Mouse (Mus musculus) small intestine, adult 2 months (tissue): ENCODE measurements around the gene Gpsm1.

Experiments
- CTCF ChIP-seq: fragments of 200-500 bp; IDR thresholded peaks from 2 replicates; pipeline ENCODE4 v1.5.1; 2012; ENCODE audit warnings: low read depth, mild to moderate bottlenecking, control low read depth, inconsistent platforms, low read length, moderate library complexity, mixed read lengths; ENCODE audit not compliant: insufficient replicate concordance, insufficient read length; ENCODE audit errors: extremely low read depth
- POLR2A ChIP-seq: fragments of 200-500 bp; IDR thresholded peaks from 2 replicates; pipeline ENCODE4 v1.6.1; 2012; ENCODE audit warnings: low read depth, mild to moderate bottlenecking, control low read depth, inconsistent platforms, low read length, moderate library complexity

GRCm38 (mm10) chr2:26330056-26330468 is 14.7 kb downstream of the Gpsm1 start:
- TF ChIP-seq POLR2A (no peak), CTCF (no peak)
